Mouse (Mus musculus) heart, embryonic 13.5 days (tissue): ENCODE measurements around the gene Adam1a. TPM values are rescaled to one million over a fixed set of nuclear protein-coding genes. Genes with fewer than 3 reads are reported as not detected.

Source experiments
- ATAC-seq: fragments of 200-750 bp; cut with Nextera tagmentation; 2 replicates; pipeline ENCODE4 v1.8.0; 2017; ENCODE audit warnings: moderate TSS enrichment; ENCODE audit not compliant: insufficient number of reproducible peaks, low FRiP score, low TSS enrichment; ENCODE audit errors: extremely low read depth
- H3K27ac ChIP-seq: fragments of 300-500 bp; sonication (generic); replicated peaks from 2 replicates; pipeline ENCODE4 v1.5.1; 2015; ENCODE audit warnings: moderate library complexity, mild to moderate bottlenecking, inconsistent platforms
- H3K27me3 ChIP-seq: fragments of 300-500 bp; sonication (generic); replicated peaks from 2 replicates; pipeline ENCODE4 v1.6.1; 2015; ENCODE audit warnings: mild to moderate bottlenecking, inconsistent platforms
- H3K36me3 ChIP-seq: fragments of 300-500 bp; sonication (generic); 2 replicates; pipeline ENCODE4 v1.6.1; 2015; ENCODE audit warnings: mild to moderate bottlenecking, inconsistent platforms
- H3K4me1 ChIP-seq: fragments of 300-500 bp; sonication (generic); 2 replicates; pipeline ENCODE4 v1.6.1; 2015; ENCODE audit warnings: inconsistent platforms
- H3K4me2 ChIP-seq: fragments of 300-500 bp; sonication (generic); 2 replicates; pipeline ENCODE4 v1.6.1; 2015; ENCODE audit warnings: inconsistent platforms, mild to moderate bottlenecking, moderate library complexity
- H3K4me3 ChIP-seq: fragments of 300-500 bp; sonication (generic); 2 replicates; pipeline ENCODE4 v1.5.1; 2015; ENCODE audit warnings: moderate library complexity, mild to moderate bottlenecking, inconsistent platforms
- H3K9ac ChIP-seq: fragments of 300-500 bp; sonication (generic); 2 replicates; pipeline ENCODE4 v1.6.1; 2015; ENCODE audit warnings: inconsistent platforms, mild to moderate bottlenecking, moderate library complexity
- H3K9me3 ChIP-seq: fragments of 300-500 bp; sonication (generic); 2 replicates; pipeline ENCODE4 v1.6.1; 2016; ENCODE audit warnings: inconsistent platforms
- WGBS: fragments of 180-500 bp; shearing (Covaris S2); methylation state at CpG from one replicate; pipeline ENCODE4 v1.1.7; 2015; ENCODE audit warnings: mixed read lengths; 5-methylcytosine and 5-hydroxymethylcytosine counted together
- polyA plus RNA-seq: library from polyadenylated mRNA; unstranded; fragments of >200 nt; fragmentation: Nextera tagmentation; extraction: Ambion mirVana; gene quantifications from 2 replicates; pipeline ENCODE4 v1.2.1, GENCODE M21; 2015

The Adam1a gene
- polyA plus RNA-seq, 1 experiment from 2014 or later: 1.3 TPM

DNA sequence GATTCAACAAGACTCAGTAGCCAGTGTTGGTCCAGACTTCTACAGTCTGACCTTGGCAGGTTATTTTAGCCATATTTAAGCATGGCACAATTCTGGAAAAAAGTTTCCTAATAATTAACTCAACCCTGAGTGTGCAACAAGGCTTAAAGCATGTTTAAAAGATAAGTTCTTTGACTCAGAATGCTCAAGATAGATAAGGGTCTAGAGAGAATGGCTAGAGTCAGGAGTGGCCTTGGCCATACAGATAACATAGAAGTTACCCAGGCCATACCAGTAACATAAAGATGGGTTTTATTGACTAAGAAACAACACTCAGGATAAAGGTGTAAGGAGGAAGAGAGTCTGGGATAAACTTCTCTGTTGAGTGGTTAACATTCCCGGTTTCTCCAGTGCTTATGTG lies 69.2 kb downstream of the Adam1a start:
- 74% methylated on average over 1 of the region's 1 CpGs for WGBS
- no peak for ATAC-seq

GRCm38 (mm10) chr5:121474610-121475009 lies 70.7 kb downstream of the Adam1a start:
- no peak overlapping the region for H3K27ac ChIP-seq
- H3K27me3 ChIP-seq: no peaks in the 10 kb centered on the region
- H3K4me2 ChIP-seq: no peak overlapping the region
- H3K9me3 ChIP-seq: no peaks in the 10 kb centered on the region
- WGBS: 68% methylated on average over 7 of the region's 7 CpGs
- no peaks in the 10 kb centered on the region for H3K36me3 ChIP-seq
- H3K4me1 ChIP-seq: peaks cover 3% of the 10 kb centered on the region; the same call in 1 of the 2 replicates
- H3K9ac ChIP-seq: no peak overlapping the region
- no peak overlapping the region for H3K4me3 ChIP-seq
- ATAC-seq: no peak

More for the DNA sequence above, 69.2 kb downstream of the Adam1a start:
- Histone ChIP-seq H3K27ac (no peak overlapping the region), H3K4me1 (no peaks in the 10 kb centered on the region), H3K36me3 (no peaks in the 10 kb centered on the region), H3K27me3 (no peaks in the 10 kb centered on the region), H3K9me3 (no peaks in the 10 kb centered on the region), H3K4me3 (no peak overlapping the region), H3K4me2 (no peak overlapping the region), H3K9ac (no peak overlapping the region)

DNA sequence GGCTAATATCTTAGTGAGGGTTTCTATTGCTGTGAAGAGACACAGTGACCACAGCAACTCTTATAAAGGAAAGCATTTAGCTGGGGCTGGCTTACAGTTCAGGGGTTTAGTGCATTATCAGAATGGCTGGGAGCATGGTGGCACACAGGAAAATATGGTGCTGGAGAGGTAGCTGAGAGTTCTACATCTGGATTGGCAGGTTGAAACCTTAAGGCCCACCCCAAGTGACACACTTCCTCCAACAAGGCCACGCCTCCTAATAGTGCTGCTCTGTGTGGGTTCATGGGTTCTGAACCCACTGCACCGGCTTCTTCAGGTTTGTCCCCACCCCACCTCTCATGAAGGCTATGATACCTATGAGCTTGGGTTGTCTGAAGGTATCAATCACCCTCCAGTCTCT lies 72.9 kb downstream of the Adam1a start:
- Histone ChIP-seq H3K27me3 (no peaks in the 10 kb centered on the region), H3K4me2 (no peak overlapping the region), H3K27ac (no peak overlapping the region), H3K9me3 (no peaks in the 10 kb centered on the region), H3K4me1 (peaks cover 3% of the 10 kb centered on the region; the same call in 1 of the 2 replicates), H3K9ac (no peak overlapping the region), H3K4me3 (no peak overlapping the region), H3K36me3 (no peaks in the 10 kb centered on the region)
- WGBS: 78% methylated on average over 2 of the region's 2 CpGs
- ATAC-seq: no peak

GRCm38 (mm10) chr5:121469566-121469965 lies 75.7 kb downstream of the Adam1a start:
- H3K4me3 ChIP-seq: no peak overlapping the region
- ATAC-seq: no peak
- H3K9ac ChIP-seq: no peak overlapping the region
- no peaks in the 10 kb centered on the region for H3K36me3 ChIP-seq
- H3K4me1 ChIP-seq: peaks cover 3% of the 10 kb centered on the region; the same call in 1 of the 2 replicates
- H3K4me2 ChIP-seq: no peak overlapping the region
- H3K27me3 ChIP-seq: no peaks in the 10 kb centered on the region
- H3K27ac ChIP-seq: no peak overlapping the region
- WGBS: 26% methylated on average over 3 of the region's 3 CpGs
- H3K9me3 ChIP-seq: no peaks in the 10 kb centered on the region

Other genes starting within 250 kb of the Adam1a start
- gene Trafd1, start 159.8 kb downstream of the Adam1a start, polyA plus RNA-seq: 69.5 and 76.5 TPM in 2 replicates
- 30.4 and 34.7 TPM in 2 replicates for gene Naa25, start 147.5 kb downstream of the Adam1a start, polyA plus RNA-seq
- 3.9 TPM in 2 replicates for gene Tmem116, start 93.6 kb downstream of the Adam1a start, polyA plus RNA-seq
- gene Erp29, start 93.0 kb downstream of the Adam1a start, polyA plus RNA-seq: 146 and 160 TPM in 2 replicates
- 0.09 TPM in 1 of 2 replicates, not detected in the other for gene Adam1b, start 42.0 kb downstream of the Adam1a start, polyA plus RNA-seq
- not detected in 2 replicates for gene Gm42878, start within 50 bp of the Adam1a start, polyA plus RNA-seq
- gene Mapkapk5, start 423 bp upstream of the Adam1a start, polyA plus RNA-seq: 31.7 and 33.6 TPM in 2 replicates
- 70.7 and 71.8 TPM in 2 replicates for gene Aldh2, start 48.3 kb upstream of the Adam1a start, polyA plus RNA-seq
- gene Acad12, start 73.5 kb upstream of the Adam1a start, polyA plus RNA-seq: 5.1 and 6.8 TPM in 2 replicates
- gene Acad10, start 115.0 kb upstream of the Adam1a start, polyA plus RNA-seq: 1.7 TPM in 2 replicates
- 24.4 and 25.0 TPM in 2 replicates for gene Brap, start 115.1 kb upstream of the Adam1a start, polyA plus RNA-seq
- 35.4 and 39.6 TPM in 2 replicates for gene Atxn2, start 165.9 kb upstream of the Adam1a start, polyA plus RNA-seq